Mouse (Mus musculus) R1 (cell line): ENCODE data around the gene Prkci.

Experiments used
- DNase-seq: peaks from one replicate; pipeline ENCODE4 v3.0.0-alpha.2; 2018; ENCODE audit warnings: low read depth, low spot score

Prkci gene

GRCm38 (mm10) chr3:31083507-31084245, 88.1 kb downstream of the Prkci start:
- no peak for DNase-seq

DNA sequence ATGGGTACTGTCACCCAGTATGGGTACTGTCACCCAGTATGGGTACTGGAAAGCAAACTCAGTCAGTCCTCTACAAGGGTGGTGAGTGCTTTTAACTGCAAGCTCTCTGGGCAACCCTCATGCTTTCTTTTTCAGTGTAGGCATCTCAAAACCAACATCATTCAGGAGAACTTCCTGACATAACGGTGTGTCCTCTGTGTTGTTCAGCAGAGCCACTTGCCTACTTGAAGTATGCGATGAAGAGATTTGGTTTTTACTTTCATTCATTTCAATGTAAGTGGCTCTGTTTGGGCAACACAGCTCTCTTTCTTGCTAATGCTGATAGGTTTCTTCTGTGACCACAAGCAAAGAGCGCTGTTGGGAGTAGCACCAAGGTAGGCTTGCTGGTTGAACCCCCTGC, 89.5 kb downstream of the Prkci start:
- no peak for DNase-seq

DNA sequence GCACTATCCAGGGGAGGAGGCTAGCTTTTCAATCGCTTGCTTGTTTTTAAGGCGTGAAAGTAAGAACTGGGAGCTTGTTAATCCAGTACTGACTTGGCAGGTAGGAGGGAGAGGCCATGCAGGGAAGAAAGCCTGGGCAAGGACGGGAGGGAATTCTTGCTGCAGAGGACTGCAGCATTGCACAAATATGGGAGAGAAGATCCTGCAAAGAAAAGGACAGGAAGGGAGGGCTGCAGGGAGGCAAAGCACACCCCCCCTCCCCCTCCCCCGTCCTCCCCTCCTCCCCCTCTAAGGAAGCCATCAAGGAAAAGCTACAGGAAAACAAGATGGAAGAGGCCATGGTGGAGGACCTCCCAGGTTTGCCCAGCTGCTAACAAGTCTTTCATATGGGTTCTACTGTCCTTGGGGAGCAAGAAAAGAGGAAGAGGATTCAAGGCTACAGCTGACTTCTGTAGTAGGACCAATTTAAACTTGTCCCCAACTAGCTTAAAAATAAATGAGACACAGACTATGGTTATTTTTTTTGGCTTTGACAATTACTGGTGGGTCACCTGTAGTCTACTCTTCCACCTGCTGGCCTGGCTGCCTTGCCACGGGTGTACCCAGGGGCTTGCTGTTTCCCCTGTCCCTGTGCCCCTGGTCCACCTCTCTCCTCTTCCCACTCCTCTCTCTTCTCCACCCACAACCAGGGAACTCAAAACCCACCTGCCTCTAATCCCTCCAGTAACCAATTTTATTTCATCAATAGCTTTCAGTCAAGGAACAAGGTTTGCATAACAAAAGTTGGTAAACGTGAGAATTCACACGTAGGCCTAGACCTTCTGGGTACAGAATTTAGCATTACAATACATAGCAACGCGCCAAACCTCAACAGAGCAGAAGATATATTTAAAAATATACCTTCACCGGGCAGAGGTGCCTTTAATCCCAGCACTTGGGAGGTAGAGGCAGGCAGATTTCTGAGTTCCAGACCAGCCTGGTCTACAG, 93.5 kb downstream of the Prkci start:
- DNase-seq, result peak; percentile 89

- DNase-seq, result peak; percentile 55
Measured at GRCm38 (mm10) chr3:31089956-31090355, 94.4 kb downstream of the Prkci start.

DNA sequence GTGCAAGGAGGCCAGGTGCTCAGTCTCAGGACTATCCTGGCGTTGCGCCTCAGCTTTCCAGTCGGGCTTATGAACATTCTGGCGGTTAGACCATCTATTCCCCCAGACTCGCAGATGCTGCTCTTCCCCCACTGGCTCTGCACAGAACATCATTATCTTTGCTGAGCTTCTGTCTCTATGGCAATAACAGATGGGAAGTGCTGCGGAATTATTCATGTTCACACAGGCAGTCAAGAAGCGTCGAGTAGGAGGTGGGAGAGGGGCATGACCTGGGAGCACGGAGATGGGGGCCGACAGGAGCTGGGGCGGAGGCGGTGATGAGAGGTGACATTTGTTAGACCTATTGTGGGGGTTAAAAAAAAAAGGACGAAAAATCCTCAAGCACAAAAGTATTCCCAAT, 97.6 kb downstream of the Prkci start:
- DNase-seq, result peak; percentile 74

DNA sequence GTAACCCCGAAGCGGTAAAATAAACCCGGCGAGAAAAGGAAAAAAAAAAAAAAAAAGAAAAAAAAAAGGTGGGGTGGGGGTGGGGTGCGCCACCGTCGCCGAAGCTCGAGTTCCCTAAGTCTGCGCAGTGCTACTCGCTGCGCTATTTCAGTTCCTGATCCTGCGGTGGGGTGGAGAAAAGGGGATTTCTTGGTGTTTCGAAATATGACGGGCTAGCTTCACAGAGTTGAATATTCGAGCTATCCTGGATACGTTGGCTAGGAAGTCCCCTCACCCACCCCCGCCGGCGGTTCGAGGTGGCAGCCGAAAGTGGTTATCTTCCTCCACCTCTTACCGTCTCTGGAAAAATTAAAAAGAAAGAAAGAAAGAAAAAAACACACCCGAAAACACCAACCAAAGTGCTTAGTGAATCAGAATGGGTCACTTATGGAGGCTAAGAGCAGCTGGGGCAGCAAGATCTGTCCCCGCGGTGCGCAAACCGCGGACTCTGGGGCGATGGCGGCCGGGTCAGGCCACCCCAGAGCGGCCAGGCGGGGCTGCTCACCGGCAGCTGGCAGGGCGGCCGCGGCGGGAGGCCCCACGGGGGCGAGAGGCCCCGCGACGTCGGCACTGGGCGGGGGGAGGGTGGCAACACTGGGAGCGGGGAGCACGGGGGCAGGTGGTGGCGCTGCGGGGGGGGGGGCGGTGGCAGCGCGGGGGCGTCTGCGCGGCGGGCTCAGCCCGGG, 98.2 kb downstream of the Prkci start:
- DNase-seq, result peak; percentile 81

DNA sequence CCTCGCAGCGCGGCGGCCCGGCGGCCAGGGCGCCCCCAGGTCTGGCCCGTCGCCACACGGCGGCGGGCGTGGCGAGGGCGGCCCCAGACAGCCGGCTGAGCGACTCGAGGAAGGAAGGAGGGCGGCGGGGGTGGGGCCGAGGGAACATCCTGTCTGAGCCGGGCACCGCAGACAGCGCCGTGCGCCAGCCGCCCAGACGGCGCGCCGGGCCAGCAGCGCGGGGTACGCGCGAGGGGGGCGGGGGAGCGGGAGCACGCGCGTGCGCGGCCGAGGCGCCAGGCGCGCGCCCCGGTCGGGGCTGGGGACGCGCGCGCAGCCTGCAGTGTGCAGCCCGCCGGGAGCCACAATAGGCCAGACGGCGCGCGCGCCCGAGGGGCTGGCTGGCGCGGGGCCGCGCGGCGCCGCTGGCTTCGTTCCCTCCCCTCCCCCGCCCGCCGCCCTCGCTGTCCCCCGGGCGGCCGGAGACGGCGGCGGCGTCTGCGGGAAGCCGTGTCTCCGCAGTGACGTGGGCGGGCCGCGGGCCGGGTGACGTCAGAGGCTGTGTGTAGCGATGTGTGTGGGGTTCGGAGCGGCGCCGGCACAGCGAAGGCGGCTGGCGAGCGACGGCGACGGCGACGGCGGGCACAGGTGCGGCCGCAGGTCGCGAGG, 99.1 kb downstream of the Prkci start, which contains the start of gene Skil:
TSS of gene Skil (plus strand) at position 528 of the 648 bp plus-strand sequence.
- DNase-seq, result peak; percentile 91

GRCm38 (mm10) chr3:31095179-31095490, 99.6 kb downstream of the Prkci start:
- DNase-seq, result no peak

DNA sequence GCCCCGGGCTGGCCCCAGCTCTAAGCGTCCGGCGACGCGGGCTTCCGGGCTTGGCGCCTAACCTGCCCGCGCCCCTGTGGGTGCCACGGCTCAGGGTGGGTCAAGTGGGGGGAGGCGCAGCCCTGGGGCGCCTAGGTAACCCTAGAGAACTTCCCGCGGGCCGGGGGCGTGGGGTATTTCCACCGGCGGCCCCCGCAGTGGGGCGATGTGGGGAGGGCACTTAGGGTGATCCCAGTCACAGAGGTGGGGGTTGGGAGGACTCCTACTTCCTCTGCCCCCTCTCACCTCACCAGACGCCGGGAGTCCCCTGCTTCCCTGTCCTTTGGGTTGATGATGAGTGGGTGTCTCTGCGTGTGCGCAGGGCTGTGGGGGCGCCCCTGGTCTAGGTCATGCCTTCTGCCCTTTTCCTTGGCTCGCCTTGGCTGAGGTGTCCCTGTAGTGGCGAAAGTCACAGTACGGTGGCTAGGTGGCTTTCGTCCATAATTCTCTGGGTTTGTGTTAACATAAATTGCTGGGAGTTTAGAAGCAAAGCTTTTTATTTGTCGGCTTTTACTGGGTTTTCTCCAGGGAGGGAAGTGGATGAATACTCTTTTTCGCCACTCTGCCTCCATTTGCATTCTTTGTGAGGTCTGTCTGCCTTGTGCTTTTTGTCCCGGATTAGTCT, 100.1 kb downstream of the Prkci start:
- peak; percentile 52 for DNase-seq

- DNase-seq, result no peak
Measured at GRCm38 (mm10) chr3:31096155-31097101, 100.9 kb downstream of the Prkci start.

GRCm38 (mm10) chr3:31097102-31097720, 101.7 kb downstream of the Prkci start:
- DNase-seq, result no peak

DNA sequence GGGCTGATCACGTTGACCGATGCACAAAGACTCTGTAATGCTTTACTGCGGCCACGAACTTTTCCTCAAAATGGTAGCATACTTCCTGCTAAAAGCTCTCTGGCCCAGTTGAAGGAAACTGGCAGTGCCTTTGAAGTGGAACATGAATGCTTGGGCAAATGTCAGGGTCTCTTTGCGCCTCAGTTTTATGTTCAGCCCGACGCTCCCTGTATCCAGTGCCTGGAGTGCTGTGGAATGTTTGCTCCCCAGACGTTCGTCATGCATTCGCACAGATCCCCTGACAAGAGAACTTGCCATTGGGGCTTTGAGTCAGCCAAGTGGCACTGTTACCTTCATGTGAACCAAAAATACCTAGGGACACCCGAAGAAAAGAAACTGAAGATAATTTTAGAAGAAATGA, 102.4 kb downstream of the Prkci start:
- DNase-seq, result peak; percentile 18

GRCm38 (mm10) chr3:31098556-31098955, 103.0 kb downstream of the Prkci start:
- no peak for DNase-seq

GRCm38 (mm10) chr3:31100026-31100425, 104.5 kb downstream of the Prkci start:
- DNase-seq, result no peak

DNA sequence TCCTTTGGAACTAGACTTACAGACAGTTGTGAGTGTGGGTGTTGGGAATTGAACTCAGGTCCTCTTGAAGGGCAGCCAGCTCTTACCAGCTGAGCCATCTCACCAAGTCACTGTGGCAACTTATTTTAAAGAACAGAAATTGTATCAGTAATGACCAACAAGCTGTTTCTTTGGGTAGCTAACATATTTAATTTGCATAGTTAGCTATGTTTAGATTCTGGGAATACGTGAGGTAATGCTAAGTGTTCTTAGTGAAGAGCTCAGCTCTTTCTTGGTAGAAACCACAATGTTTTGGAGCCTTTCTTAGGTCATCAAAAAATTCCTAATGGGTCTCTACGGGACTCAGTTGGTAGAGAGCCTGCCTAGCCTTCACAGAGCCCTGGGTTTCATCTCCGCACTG, 105.3 kb downstream of the Prkci start:
- DNase-seq, result no peak
